Mouse (Mus musculus): Measurements from ENCODE around the gene Gm17657.
A peak's percentile ranks its signal among the peaks of the same experiment; 100 is the strongest.

Gm17657 gene

GRCm38 (mm10) chr17:29496211-29497070 lies 53.0 kb downstream of the Gm17657 start:
- H3K27me3 ChIP-seq (ENCODE audit: insufficient read depth, low read length) = peaks cover 2% of the 10 kb centered on the region; the same call in 1 of the 2 replicates
- no peak overlapping the region for H3K4me3 ChIP-seq (replicated peaks; ENCODE audit: low read length)
- H3K9me3 ChIP-seq (ENCODE audit: low read length) = no peaks in the 10 kb centered on the region
- peaks cover 66% of the 10 kb centered on the region for H3K4me1 ChIP-seq (replicated peaks; ENCODE audit: low read depth, low read length)
- no peak for TF ChIP-seq NANOG (IDR thresholded peaks at IDR 0.05; ENCODE audit: borderline replicate concordance, low read length)
- peaks cover 52% of the 10 kb centered on the region for H3K36me3 ChIP-seq (ENCODE audit: insufficient read depth, low read length)

GRCm38 (mm10) chr17:29494732-29495076 lies 54.7 kb downstream of the Gm17657 start:
- Histone ChIP-seq H3K9me3 (ENCODE audit: low read length) (no peaks in the 10 kb centered on the region), H3K4me3 (replicated peaks; ENCODE audit: low read length) (peak overlapping the region; percentile 96), H3K4me1 (replicated peaks; ENCODE audit: low read depth, low read length) (peaks cover 51% of the 10 kb centered on the region), H3K27me3 (ENCODE audit: insufficient read depth, low read length) (no peaks in the 10 kb centered on the region), H3K36me3 (ENCODE audit: insufficient read depth, low read length) (peaks cover 55% of the 10 kb centered on the region)
- TF ChIP-seq POU5F1 (IDR thresholded peaks at IDR 0.05; ENCODE audit: borderline replicate concordance, low read length) = no peak
- TF ChIP-seq CTCF (conservative IDR thresholded peaks at IDR 0.05; ENCODE audit: low read length) = no peak
- no peak for TF ChIP-seq NANOG (IDR thresholded peaks at IDR 0.05; ENCODE audit: borderline replicate concordance, low read length)

- Histone ChIP-seq H3K4me3 (replicated peaks; ENCODE audit: low read length) (peak overlapping the region; percentile 96), H3K36me3 (ENCODE audit: insufficient read depth, low read length) (peaks cover 55% of the 10 kb centered on the region), H3K27me3 (ENCODE audit: insufficient read depth, low read length) (no peaks in the 10 kb centered on the region), H3K9me3 (ENCODE audit: low read length) (no peaks in the 10 kb centered on the region), H3K4me1 (replicated peaks; ENCODE audit: low read depth, low read length) (peaks cover 51% of the 10 kb centered on the region)
- TF ChIP-seq NANOG (IDR thresholded peaks at IDR 0.05; ENCODE audit: borderline replicate concordance, low read length) = no peak
- TF ChIP-seq POU5F1 (IDR thresholded peaks at IDR 0.05; ENCODE audit: borderline replicate concordance, low read length) = peak; percentile 73; the same call in 1 of the 2 replicates
Measured at GRCm38 (mm10) chr17:29494062-29494731, 55.2 kb downstream of the Gm17657 start.

- TF ChIP-seq POU5F1 (IDR thresholded peaks at IDR 0.05; ENCODE audit: borderline replicate concordance, low read length) (no peak), CTCF (conservative IDR thresholded peaks at IDR 0.05; ENCODE audit: low read length) (no peak), NANOG (IDR thresholded peaks at IDR 0.05; ENCODE audit: borderline replicate concordance, low read length) (no peak)
- H3K27me3 ChIP-seq (ENCODE audit: insufficient read depth, low read length) = no peaks in the 10 kb centered on the region
- H3K9me3 ChIP-seq (ENCODE audit: low read length) = no peaks in the 10 kb centered on the region
- peak overlapping the region; percentile 96 for H3K4me3 ChIP-seq (replicated peaks; ENCODE audit: low read length)
- H3K4me1 ChIP-seq (replicated peaks; ENCODE audit: low read depth, low read length) = peaks cover 57% of the 10 kb centered on the region
- H3K36me3 ChIP-seq (ENCODE audit: insufficient read depth, low read length) = peaks cover 55% of the 10 kb centered on the region
Measured at GRCm38 (mm10) chr17:29493461-29493980, 55.9 kb downstream of the Gm17657 start.

- no peaks in the 10 kb centered on the region for H3K27me3 ChIP-seq (ENCODE audit: insufficient read depth, low read length)
- H3K4me1 ChIP-seq (replicated peaks; ENCODE audit: low read depth, low read length) = peaks cover 58% of the 10 kb centered on the region
- H3K36me3 ChIP-seq (ENCODE audit: insufficient read depth, low read length) = peaks cover 55% of the 10 kb centered on the region
- no peak for TF ChIP-seq POU5F1 (IDR thresholded peaks at IDR 0.05; ENCODE audit: borderline replicate concordance, low read length)
- TF ChIP-seq CTCF (conservative IDR thresholded peaks at IDR 0.05; ENCODE audit: low read length) = peak; percentile 54
- no peaks in the 10 kb centered on the region for H3K9me3 ChIP-seq (ENCODE audit: low read length)
- H3K4me3 ChIP-seq (replicated peaks; ENCODE audit: low read length) = peak overlapping the region; percentile 96
Measured at GRCm38 (mm10) chr17:29492269-29493191, 56.9 kb downstream of the Gm17657 start.

GRCm38 (mm10) chr17:29491591-29492268 lies 57.7 kb downstream of the Gm17657 start:
- H3K4me3 ChIP-seq (replicated peaks; ENCODE audit: low read length) = peak overlapping the region; percentile 96
- H3K4me1 ChIP-seq (replicated peaks; ENCODE audit: low read depth, low read length) = peaks cover 61% of the 10 kb centered on the region
- no peaks in the 10 kb centered on the region for H3K9me3 ChIP-seq (ENCODE audit: low read length)
- TF ChIP-seq POU5F1 (IDR thresholded peaks at IDR 0.05; ENCODE audit: borderline replicate concordance, low read length) = no peak
- no peak for TF ChIP-seq CTCF (conservative IDR thresholded peaks at IDR 0.05; ENCODE audit: low read length)
- no peak for TF ChIP-seq NANOG (IDR thresholded peaks at IDR 0.05; ENCODE audit: borderline replicate concordance, low read length)
- peaks cover 52% of the 10 kb centered on the region for H3K36me3 ChIP-seq (ENCODE audit: insufficient read depth, low read length)
- no peaks in the 10 kb centered on the region for H3K27me3 ChIP-seq (ENCODE audit: insufficient read depth, low read length)

GRCm38 (mm10) chr17:29490713-29491581 lies 58.5 kb downstream of the Gm17657 start, which contains the start of gene Pim1:
Gene Pim1, plus strand, starts transcription at chr17:29490753.
- peak within 1 kb of the TSS; percentile 96 for H3K4me3 ChIP-seq (replicated peaks; ENCODE audit: low read length)
- H3K4me1 ChIP-seq (replicated peaks; ENCODE audit: low read depth, low read length) = peaks cover 61% of the 10 kb centered on the region
- peaks cover 44% of the 10 kb centered on the region for H3K36me3 ChIP-seq (ENCODE audit: insufficient read depth, low read length)
- TF ChIP-seq CTCF (conservative IDR thresholded peaks at IDR 0.05; ENCODE audit: low read length) (no peak), POU5F1 (IDR thresholded peaks at IDR 0.05; ENCODE audit: borderline replicate concordance, low read length) (no peak), NANOG (IDR thresholded peaks at IDR 0.05; ENCODE audit: borderline replicate concordance, low read length) (no peak)
- no peaks in the 10 kb centered on the region for H3K9me3 ChIP-seq (ENCODE audit: low read length)
- H3K27me3 ChIP-seq (ENCODE audit: insufficient read depth, low read length) = no peaks in the 10 kb centered on the region

All from E14TG2a.4 (cell line).